Mouse (Mus musculus) erythroblast, embryonic 14.5 days (primary cell): ENCODE measurements around the gene Olfr606.
"Not testable (repeated sequence)": the region's sequence is repeated elsewhere in the genome, so short reads cannot be mapped to it uniquely, and the experiment has no call there.

Experiments used
- GATA1 ChIP-seq: IDR thresholded peaks from 2 replicates; pipeline ENCODE4 v1.6.1; 2012; ENCODE audit warnings: low read length, inconsistent platforms, mixed read lengths
- TAL1 ChIP-seq: IDR thresholded peaks from 3 replicates; pipeline ENCODE4 v1.6.1; 2012; ENCODE audit warnings: low read length, inconsistent platforms, mixed read lengths

GRCm38 (mm10) chr7:103406521-103407055 is 42.3 kb upstream of the Olfr606 start:
- TF ChIP-seq GATA1, TAL1: not testable (repeated sequence)
